Mouse (Mus musculus) ES-Bruce4 (cell line): ENCODE measurements at regions not wholly inside any gene's neighbourhood (a gene's known extent, or its start where the extent isn't known, plus 50 kb on each side); places are given as distances from the start of the nearest gene placed in this dataset.

Source experiments
- H3K27ac ChIP-seq: 2 replicates; pipeline ENCODE4 v1.5.1; 2012; ENCODE audit warnings: low read length, inconsistent platforms; ENCODE audit not compliant: insufficient read depth
- H3K27me3 ChIP-seq: 2 replicates; pipeline ENCODE4 v1.6.1; 2012; ENCODE audit warnings: mild to moderate bottlenecking, low read length, inconsistent platforms; ENCODE audit not compliant: control insufficient read depth, poor library complexity, insufficient read depth, severe bottlenecking
- H3K36me3 ChIP-seq: 2 replicates; pipeline ENCODE4 v1.6.1; 2012; ENCODE audit warnings: inconsistent platforms, mild to moderate bottlenecking, low read length, moderate library complexity; ENCODE audit not compliant: control insufficient read depth, poor library complexity, insufficient read depth, severe bottlenecking
- H3K4me1 ChIP-seq: one replicate; pipeline ENCODE4 v1.8.1; 2011; ENCODE audit warnings: low read length; ENCODE audit not compliant: control insufficient read depth, insufficient read depth
- H3K4me3 ChIP-seq: 2 replicates; pipeline ENCODE4 v1.5.1; 2011; ENCODE audit warnings: low read depth, mild to moderate bottlenecking, low read length
- H3K9ac ChIP-seq: 2 replicates; pipeline ENCODE4 v1.6.1; 2012; ENCODE audit warnings: low read depth, mild to moderate bottlenecking, inconsistent platforms; ENCODE audit not compliant: poor library complexity, severe bottlenecking
- H3K9me3 ChIP-seq: replicated peaks from 2 replicates; pipeline ENCODE4 v1.6.1; 2012; ENCODE audit warnings: mild to moderate bottlenecking, low read length, inconsistent platforms; ENCODE audit not compliant: control insufficient read depth, poor library complexity, insufficient read depth, severe bottlenecking
- CTCF ChIP-seq: IDR thresholded peaks from one replicate; pipeline ENCODE4 v1.8.1; 2011; ENCODE audit warnings: low read depth, low read length
- EP300 ChIP-seq: IDR thresholded peaks from 2 replicates; pipeline ENCODE4 v1.6.1; 2011; ENCODE audit warnings: low read depth, low read length; ENCODE audit not compliant: insufficient read depth
- POLR2A ChIP-seq: IDR thresholded peaks from one replicate; pipeline ENCODE4 v1.8.1; 2011; ENCODE audit warnings: low read length; ENCODE audit not compliant: insufficient read depth

DNA sequence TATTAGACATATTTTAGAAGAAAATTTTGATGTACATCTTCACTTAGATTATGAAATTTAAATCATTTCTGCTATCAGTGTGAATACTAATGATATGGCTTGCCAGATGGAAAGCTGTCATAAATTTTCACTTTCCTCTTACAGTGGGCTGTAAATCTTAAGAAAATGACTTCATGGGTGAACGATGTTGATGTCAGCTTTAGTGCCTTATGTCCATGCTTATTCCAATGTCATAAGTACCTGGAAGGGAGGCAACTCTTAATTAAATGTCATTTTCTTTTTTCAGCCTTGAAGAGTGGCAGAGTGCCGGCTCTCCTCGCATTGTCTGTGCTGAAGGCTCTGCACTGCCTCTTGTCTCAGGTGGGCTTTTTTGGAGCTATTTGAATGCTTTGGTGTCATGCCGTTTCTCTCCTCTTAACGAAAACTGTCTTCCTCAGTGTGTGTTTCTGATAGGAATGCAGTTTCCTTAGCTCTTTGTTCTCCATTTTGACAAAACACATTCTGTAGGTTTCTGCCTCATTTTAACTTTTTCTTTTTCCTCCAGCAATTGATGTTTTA lies 351.6 kb downstream of the Stim2 start:
- Histone ChIP-seq H3K36me3 (no peaks in the 10 kb centered on the region), H3K4me3 (no peak overlapping the region), H3K9me3 (no peaks in the 10 kb centered on the region), H3K9ac (no peak overlapping the region), H3K27ac (no peak overlapping the region), H3K27me3 (no peaks in the 10 kb centered on the region), H3K4me1 (no peaks in the 10 kb centered on the region)
- TF ChIP-seq EP300 (no peak), POLR2A (no peak), CTCF (no peak)

DNA sequence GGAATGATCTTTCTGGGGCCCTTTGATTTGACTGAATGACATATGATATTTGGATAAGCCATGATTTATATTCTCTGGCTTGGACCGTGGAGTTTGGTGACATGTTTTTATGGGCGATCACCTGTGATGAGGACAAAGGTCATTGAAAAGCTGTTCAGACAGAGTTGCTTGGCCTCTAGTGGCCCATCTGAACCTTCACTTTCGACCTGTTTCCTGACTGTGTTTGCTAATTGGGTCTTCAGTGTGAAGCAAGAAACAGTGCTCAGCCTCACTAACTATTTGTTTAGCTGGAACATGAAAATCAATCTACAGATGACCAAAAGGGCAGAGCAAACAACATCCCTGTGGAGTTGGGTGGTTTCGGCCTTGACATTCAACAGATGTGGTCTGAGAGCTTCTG lies 357.8 kb downstream of the Stim2 start:
- no peaks in the 10 kb centered on the region for H3K27me3 ChIP-seq
- no peak overlapping the region for H3K27ac ChIP-seq
- no peaks in the 10 kb centered on the region for H3K9me3 ChIP-seq
- no peak for TF ChIP-seq EP300
- no peak for TF ChIP-seq POLR2A
- TF ChIP-seq CTCF, result no peak
- no peaks in the 10 kb centered on the region for H3K4me1 ChIP-seq
- H3K9ac ChIP-seq, result no peak overlapping the region
- no peak overlapping the region for H3K4me3 ChIP-seq
- no peaks in the 10 kb centered on the region for H3K36me3 ChIP-seq

DNA sequence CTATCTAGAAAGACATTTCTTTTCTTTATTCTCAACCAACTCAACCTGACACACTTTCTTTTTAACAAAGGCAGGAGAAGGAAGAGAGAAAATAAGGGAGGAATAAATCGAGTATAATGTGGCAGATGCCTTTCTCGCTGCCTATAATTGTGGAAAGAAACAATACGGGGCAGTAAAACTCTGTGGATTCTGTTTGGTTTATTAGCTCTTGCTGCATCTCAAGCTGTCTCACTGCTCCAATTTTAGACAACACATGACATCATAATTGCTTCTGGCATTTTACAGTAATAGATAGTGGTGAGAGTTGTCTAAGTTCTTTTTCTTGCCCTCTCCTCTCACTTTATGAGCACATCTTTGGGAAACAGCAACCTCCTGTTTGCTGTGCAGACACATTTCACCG lies 359.2 kb downstream of the Stim2 start:
- no peak for TF ChIP-seq POLR2A
- TF ChIP-seq EP300, result no peak
- no peak for TF ChIP-seq CTCF
- no peak overlapping the region for H3K4me3 ChIP-seq
- no peak overlapping the region for H3K27ac ChIP-seq
- no peaks in the 10 kb centered on the region for H3K27me3 ChIP-seq
- H3K36me3 ChIP-seq, result no peaks in the 10 kb centered on the region
- H3K4me1 ChIP-seq, result no peaks in the 10 kb centered on the region
- H3K9ac ChIP-seq, result no peak overlapping the region
- no peaks in the 10 kb centered on the region for H3K9me3 ChIP-seq

DNA sequence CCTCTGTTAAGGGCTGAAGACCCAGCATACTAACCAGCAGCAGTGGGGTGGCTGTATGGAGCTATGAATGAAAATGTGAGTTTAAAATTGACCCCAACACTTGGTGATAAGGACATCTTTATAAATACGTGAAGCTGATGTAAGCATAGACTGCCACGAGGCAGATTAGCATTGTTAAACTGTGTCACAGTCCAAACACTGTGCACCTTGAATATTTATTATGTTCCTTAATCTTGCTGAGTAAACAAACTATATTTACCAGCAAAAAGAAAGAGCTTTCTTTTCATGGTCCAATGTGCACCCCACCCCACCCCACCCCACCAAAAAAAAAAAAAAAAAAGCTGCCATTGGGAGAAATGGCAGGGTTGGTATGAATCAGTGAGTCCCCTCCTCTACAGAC lies 359.9 kb downstream of the Stim2 start:
- H3K36me3 ChIP-seq, result no peaks in the 10 kb centered on the region
- H3K4me1 ChIP-seq, result no peaks in the 10 kb centered on the region
- H3K27ac ChIP-seq, result no peak overlapping the region
- no peaks in the 10 kb centered on the region for H3K9me3 ChIP-seq
- H3K9ac ChIP-seq, result no peak overlapping the region
- no peak overlapping the region for H3K4me3 ChIP-seq
- H3K27me3 ChIP-seq, result no peaks in the 10 kb centered on the region
- no peak for TF ChIP-seq EP300
- TF ChIP-seq POLR2A, result no peak
- no peak for TF ChIP-seq CTCF
